Mouse (Mus musculus): ENCODE results near the gene Ilf3. TPM values are rescaled to one million over a fixed set of nuclear protein-coding genes. Genes with fewer than 3 reads are reported as not detected.

Ilf3 gene
- polyA plus RNA-seq (2015; fragmentation: Illumina TruSeq; extraction: RNeasy Lipid Tissue Mini Kit (QIAGEN cat#74804); ENCODE audit: insufficient read depth, low read depth, low replicate concordance): 18.0 TPM

DNA sequence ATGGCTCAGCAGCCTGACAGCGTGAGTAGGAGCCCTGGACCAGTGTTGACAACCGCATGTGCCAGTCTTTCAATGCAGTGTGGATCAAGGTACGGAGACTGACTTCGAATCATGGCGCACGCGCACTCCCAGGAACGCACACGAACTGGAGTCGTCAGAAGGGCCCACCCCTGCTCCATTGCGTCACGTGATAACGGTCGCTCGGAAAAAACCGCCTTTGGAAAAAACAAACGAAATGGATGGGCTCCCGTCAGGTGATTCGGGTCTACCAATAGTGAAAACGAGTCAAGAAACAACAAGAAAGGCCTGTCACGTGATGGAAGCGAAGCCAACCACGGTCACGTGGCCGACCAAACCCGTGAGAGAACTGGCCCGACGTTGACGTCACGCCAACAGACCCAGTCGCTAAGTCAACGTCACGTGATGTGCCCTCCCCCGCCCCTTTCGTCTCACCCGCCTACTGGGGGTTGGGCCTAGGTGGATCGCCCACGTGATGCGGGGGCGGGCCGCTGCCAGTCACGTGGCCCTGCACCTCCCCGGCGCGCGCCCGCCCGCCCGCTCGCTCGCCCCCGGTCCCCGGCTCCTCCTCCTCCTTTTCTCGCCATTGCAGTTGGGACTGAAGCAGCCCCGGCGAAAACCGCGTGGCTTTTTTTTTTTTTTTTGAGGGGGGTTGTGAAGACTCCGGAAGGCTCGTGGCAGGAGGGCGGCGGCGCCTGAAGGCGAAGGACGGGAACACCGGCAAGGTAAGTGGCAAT is at the start of gene Ilf3:
Gene Ilf3 (plus strand): TSS at position 515 of the 755 bp plus-strand sequence.

DNA sequence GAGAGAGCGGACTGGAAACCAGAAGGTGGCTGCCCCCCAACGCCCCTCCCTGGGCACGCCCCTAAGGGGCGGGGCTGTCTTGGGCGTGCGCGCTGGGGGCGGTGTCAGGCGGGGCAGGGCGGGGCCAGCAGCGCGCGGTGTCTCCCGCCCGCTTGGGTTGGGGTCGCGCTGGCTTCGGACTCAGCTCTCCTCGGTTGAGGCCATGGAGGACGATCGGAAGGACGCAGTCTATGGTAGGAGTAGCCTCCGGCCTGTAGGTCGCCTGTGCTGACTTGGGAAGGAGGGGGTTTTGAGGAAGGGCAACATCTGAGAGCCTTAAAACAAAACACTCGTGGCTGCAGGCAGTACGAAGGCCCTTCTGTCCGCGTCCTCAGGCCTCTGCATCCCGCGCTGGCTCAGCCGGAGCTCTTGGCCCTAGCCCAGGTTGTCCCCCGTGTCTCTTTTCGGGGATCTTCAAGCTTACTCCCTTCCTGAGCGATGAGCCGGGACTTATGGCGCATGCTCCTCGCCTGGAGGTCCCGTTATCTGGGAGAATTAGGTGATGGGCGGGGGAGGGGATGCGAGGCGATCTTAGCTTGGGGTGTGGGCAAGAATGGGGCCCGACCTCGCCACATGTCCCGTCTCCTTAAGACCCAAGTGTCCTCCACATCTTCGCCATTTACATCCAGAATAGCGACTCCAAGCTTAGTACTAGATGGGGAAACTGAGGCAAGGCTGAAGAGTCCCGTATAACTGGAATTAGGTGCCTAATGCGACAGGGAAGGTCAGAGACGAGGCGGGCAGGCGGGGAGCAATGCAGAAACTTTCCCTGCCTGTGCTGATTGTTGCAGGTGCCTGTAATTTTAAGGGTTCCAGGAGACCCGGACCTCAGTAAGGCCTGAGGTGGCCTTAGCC is 46.8 kb upstream of the Ilf3 start, which contains the start of gene Slc44a2:
Gene Slc44a2 (plus strand): TSS at position 80 of the 894 bp plus-strand sequence.

DNA sequence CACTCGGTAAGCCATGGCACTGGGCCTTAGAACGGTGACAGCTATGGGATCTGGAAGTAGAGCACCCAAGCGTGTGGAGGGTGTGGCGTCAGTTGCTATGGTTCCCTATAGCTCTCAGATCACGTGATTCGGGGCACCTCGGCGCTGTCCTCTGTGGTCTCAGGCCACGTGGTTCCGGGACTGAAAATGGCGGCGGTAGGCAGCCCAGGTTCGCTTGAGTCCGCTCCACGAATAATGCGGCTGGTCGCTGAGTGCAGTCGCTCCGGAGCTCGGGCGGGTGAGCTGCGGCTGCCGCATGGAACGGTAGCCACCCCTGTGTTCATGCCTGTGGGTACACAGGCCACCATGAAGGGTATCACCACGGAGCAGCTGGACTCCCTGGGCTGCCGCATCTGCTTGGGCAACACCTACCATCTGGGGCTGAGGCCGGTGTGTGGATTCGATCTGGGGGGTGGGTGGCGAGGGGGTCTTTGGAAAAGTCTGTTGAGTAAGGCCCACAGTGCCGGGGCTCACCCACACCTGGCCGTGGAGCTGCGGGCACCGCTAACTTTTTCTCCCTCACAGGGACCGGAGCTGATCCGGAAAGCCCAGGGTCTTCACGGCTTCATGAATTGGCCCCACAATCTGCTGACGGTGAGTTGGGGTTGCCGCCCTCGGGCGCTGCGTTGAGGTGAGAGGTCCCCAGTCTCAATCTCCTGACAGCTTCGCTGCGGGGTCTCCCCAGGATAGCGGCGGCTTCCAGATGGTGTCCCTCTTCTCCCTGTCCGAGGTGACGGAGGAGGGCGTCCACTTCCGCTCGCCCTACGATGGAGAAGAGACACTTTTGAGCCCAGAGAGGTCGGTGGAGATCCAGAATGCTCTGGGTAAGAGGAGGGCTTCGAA is 44.2 kb downstream of the Ilf3 start, which contains the start of gene Qtrt1:
Gene Qtrt1 (plus strand): TSS at position 169 of the 882 bp plus-strand sequence.

DNA sequence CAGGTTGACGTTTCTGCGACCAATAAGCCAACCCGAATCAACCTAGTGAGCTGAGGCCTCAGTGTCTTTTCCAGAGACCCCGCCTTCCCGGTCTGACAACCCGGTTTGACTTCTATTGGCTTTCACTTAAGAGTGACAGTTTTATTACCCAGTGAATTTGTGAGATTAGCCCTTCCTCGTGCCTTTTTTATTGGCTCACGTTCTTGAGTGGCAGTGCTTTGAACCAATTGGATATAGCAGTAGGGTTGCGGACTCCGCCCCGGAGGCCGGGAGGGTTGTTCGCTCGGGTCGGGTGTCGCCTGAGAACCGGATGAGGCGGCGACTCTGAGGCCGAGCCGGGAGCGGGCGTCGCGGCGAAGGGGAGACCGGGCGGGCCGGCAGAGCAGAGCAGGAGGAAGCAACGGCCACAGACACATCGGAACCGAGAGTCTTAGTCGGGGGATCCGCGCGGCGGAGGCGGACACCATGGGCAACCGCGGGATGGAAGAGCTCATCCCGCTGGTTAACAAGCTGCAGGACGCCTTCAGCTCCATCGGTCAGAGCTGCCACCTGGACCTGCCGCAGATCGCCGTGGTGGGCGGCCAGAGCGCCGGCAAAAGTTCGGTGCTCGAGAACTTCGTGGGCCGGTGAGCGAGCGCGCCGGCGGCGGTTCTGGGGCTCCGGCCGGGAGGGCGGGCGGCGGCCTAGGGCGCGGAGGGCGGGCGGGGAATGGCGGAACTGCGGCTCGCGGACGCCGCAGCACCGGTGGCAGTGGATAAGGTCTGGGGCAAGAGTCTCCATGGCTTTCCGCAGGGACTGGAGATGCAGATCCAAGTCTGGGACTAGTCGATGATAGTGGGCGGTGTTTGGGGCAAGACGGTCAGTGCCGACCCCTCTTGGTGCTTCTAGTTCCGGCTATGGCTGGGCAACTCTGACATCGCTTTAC is 57.2 kb downstream of the Ilf3 start, which contains the start of gene Dnm2:
Gene Dnm2 (plus strand): TSS at position 278 of the 925 bp plus-strand sequence.

Other genes with a start within 250 kb of the Ilf3 start
- gene Tyk2, start 236.6 kb upstream of the Ilf3 start, polyA plus RNA-seq (2015; fragmentation: Illumina TruSeq; extraction: RNeasy Lipid Tissue Mini Kit (QIAGEN cat#74804); ENCODE audit: insufficient read depth, low read depth, low replicate concordance): 6.1 TPM
- gene Cdc37, start 217.9 kb upstream of the Ilf3 start, polyA plus RNA-seq (2015; fragmentation: Illumina TruSeq; extraction: RNeasy Lipid Tissue Mini Kit (QIAGEN cat#74804); ENCODE audit: insufficient read depth, low read depth, low replicate concordance): 23.2 TPM
- 12.9 TPM for gene Pde4a, start 202.2 kb upstream of the Ilf3 start, polyA plus RNA-seq (2015; fragmentation: Illumina TruSeq; extraction: RNeasy Lipid Tissue Mini Kit (QIAGEN cat#74804); ENCODE audit: insufficient read depth, low read depth, low replicate concordance)
- 10.2 TPM for gene Keap1, start 128.5 kb upstream of the Ilf3 start, polyA plus RNA-seq (2015; fragmentation: Illumina TruSeq; extraction: RNeasy Lipid Tissue Mini Kit (QIAGEN cat#74804); ENCODE audit: insufficient read depth, low read depth, low replicate concordance)
- not detected for gene S1pr5, start 119.4 kb upstream of the Ilf3 start, polyA plus RNA-seq (2015; fragmentation: Illumina TruSeq; extraction: RNeasy Lipid Tissue Mini Kit (QIAGEN cat#74804); ENCODE audit: insufficient read depth, low read depth, low replicate concordance)
- gene Atg4d, start 102.6 kb upstream of the Ilf3 start, polyA plus RNA-seq (2015; fragmentation: Illumina TruSeq; extraction: RNeasy Lipid Tissue Mini Kit (QIAGEN cat#74804); ENCODE audit: insufficient read depth, low read depth, low replicate concordance): 5.9 TPM
- 14.5 TPM for gene Kri1, start 79.9 kb upstream of the Ilf3 start, polyA plus RNA-seq (2015; fragmentation: Illumina TruSeq; extraction: RNeasy Lipid Tissue Mini Kit (QIAGEN cat#74804); ENCODE audit: insufficient read depth, low read depth, low replicate concordance)
- gene Cdkn2d, start 76.5 kb upstream of the Ilf3 start, polyA plus RNA-seq (2015; fragmentation: Illumina TruSeq; extraction: RNeasy Lipid Tissue Mini Kit (QIAGEN cat#74804); ENCODE audit: insufficient read depth, low read depth, low replicate concordance): 5.5 TPM
- 11.4 TPM for gene Ap1m2, start 55.5 kb upstream of the Ilf3 start, polyA plus RNA-seq (2015; fragmentation: Illumina TruSeq; extraction: RNeasy Lipid Tissue Mini Kit (QIAGEN cat#74804); ENCODE audit: insufficient read depth, low read depth, low replicate concordance)
- gene Slc44a2, start 47.2 kb upstream of the Ilf3 start, polyA plus RNA-seq (2015; fragmentation: Illumina TruSeq; extraction: RNeasy Lipid Tissue Mini Kit (QIAGEN cat#74804); ENCODE audit: insufficient read depth, low read depth, low replicate concordance): 16.7 TPM
- gene Qtrt1, start 44.0 kb downstream of the Ilf3 start, polyA plus RNA-seq (2015; fragmentation: Illumina TruSeq; extraction: RNeasy Lipid Tissue Mini Kit (QIAGEN cat#74804); ENCODE audit: insufficient read depth, low read depth, low replicate concordance): 58.6 TPM
- gene Dnm2, start 57.0 kb downstream of the Ilf3 start, polyA plus RNA-seq (2015; fragmentation: Illumina TruSeq; extraction: RNeasy Lipid Tissue Mini Kit (QIAGEN cat#74804); ENCODE audit: insufficient read depth, low read depth, low replicate concordance): 30.4 TPM
- 4.5 TPM for gene Tmed1, start 142.4 kb downstream of the Ilf3 start, polyA plus RNA-seq (2015; fragmentation: Illumina TruSeq; extraction: RNeasy Lipid Tissue Mini Kit (QIAGEN cat#74804); ENCODE audit: insufficient read depth, low read depth, low replicate concordance)
- gene AB124611, start 158.3 kb downstream of the Ilf3 start, polyA plus RNA-seq (2015; fragmentation: Illumina TruSeq; extraction: RNeasy Lipid Tissue Mini Kit (QIAGEN cat#74804); ENCODE audit: insufficient read depth, low read depth, low replicate concordance): 1.3 TPM
- gene Carm1, start 179.0 kb downstream of the Ilf3 start, polyA plus RNA-seq (2015; fragmentation: Illumina TruSeq; extraction: RNeasy Lipid Tissue Mini Kit (QIAGEN cat#74804); ENCODE audit: insufficient read depth, low read depth, low replicate concordance): 14.4 TPM
- 7.4 TPM for gene Timm29, start 224.9 kb downstream of the Ilf3 start, polyA plus RNA-seq (2015; fragmentation: Illumina TruSeq; extraction: RNeasy Lipid Tissue Mini Kit (QIAGEN cat#74804); ENCODE audit: insufficient read depth, low read depth, low replicate concordance)
- 14.0 TPM for gene Yipf2, start 225.0 kb downstream of the Ilf3 start, polyA plus RNA-seq (2015; fragmentation: Illumina TruSeq; extraction: RNeasy Lipid Tissue Mini Kit (QIAGEN cat#74804); ENCODE audit: insufficient read depth, low read depth, low replicate concordance)
- 8.6 TPM for gene Smarca4, start 248.3 kb downstream of the Ilf3 start, polyA plus RNA-seq (2015; fragmentation: Illumina TruSeq; extraction: RNeasy Lipid Tissue Mini Kit (QIAGEN cat#74804); ENCODE audit: insufficient read depth, low read depth, low replicate concordance)

Data from pancreas, adult 10 weeks (tissue).